Comparison of ENCODE assay signal across 27 mouse cellular contexts in genomic region chr8:101564447-101564846, GRCm38 (mm10).
A peak's percentile ranks its signal among the peaks of the same experiment; 100 is the strongest.
DNase-seq lines count a peak whose midpoint lies in the region; ATAC-seq and TF ChIP-seq lines count a peak whose summit lies in the region.
"Had no signal": no experiment of that assay in that cellular context is flagged by ENCODE, and none has a peak within 500 bp of the region (broad histone marks: within the 10 kb centered on the region; RNA-seq: fewer than 3 reads in every experiment).

No protein-coding gene starts in this region.

- H3K36me3 ChIP-seq in limb, embryonic 11.5 days (ENCODE audit: control insufficient read depth, insufficient read depth, low read length) = no peaks in the 10 kb centered on the region
- no peaks in the 10 kb centered on the region for H3K36me3 ChIP-seq in limb, embryonic 10.5 days
- no peaks in the 10 kb centered on the region for H3K36me3 ChIP-seq in midbrain, embryonic 13.5 days
- H3K36me3 ChIP-seq in intestine, embryonic 16.5 days (ENCODE audit: control insufficient read depth, insufficient read depth, low read length) = no peaks in the 10 kb centered on the region
- H3K36me3 ChIP-seq: forebrain, embryonic 10.5 days; G1E; heart, embryonic 10.5 days; heart, embryonic 13.5 days had no signal

- WGBS in cerebellum, adult 2 months = 9% methylated on average over 5 of the region's 5 CpGs
- WGBS in limb, embryonic 11.5 days = 67% methylated on average over 5 of the region's 5 CpGs
- 87% methylated on average over 5 of the region's 5 CpGs for WGBS in limb, embryonic 10.5 days
- 96% methylated on average over 5 of the region's 5 CpGs for WGBS in midbrain, embryonic 13.5 days
- 94% methylated on average over 5 of the region's 5 CpGs for WGBS in intestine, embryonic 16.5 days

- peak; percentile 20 to 72 for DNase-seq in cerebellum, adult 2 months
- DNase-seq in cerebellum, adult 11-12 months = no peak
- no peak for DNase-seq in limb, embryonic 11.5 days (ENCODE audit: low spot score)
- DNase-seq in limb, embryonic 10.5 days (ENCODE audit: low spot score) = no peak
- peak; percentile 12 to 52 for DNase-seq in cerebellum, postnatal 14 days
- DNase-seq: adrenal gland, adult 2 months; adrenal gland, postnatal 14 days; B cell, adult 2 months; gastrocnemius, postnatal 10 days; gastrocnemius, postnatal 36 days; heart, adult 2 months; heart, postnatal 14 days; heart, postnatal 4 days; kidney, adult 2 months had no signal

- H3K4me1 ChIP-seq in cerebellum, adult 2 months (ENCODE audit: control insufficient read depth, insufficient read depth, low read length) = peaks cover 5% of the 10 kb centered on the region; the same call in 1 of the 2 replicates
- H3K4me1 ChIP-seq in limb, embryonic 11.5 days (ENCODE audit: control insufficient read depth, insufficient read depth, low read length) = peaks cover 3% of the 10 kb centered on the region
- peaks cover 7% of the 10 kb centered on the region for H3K4me1 ChIP-seq in limb, embryonic 10.5 days
- no peaks in the 10 kb centered on the region for H3K4me1 ChIP-seq in midbrain, embryonic 13.5 days (replicated peaks)
- no peaks in the 10 kb centered on the region for H3K4me1 ChIP-seq in intestine, embryonic 16.5 days (ENCODE audit: control insufficient read depth, insufficient read depth, low read length)
- H3K4me1 ChIP-seq: forebrain, embryonic 10.5 days; forebrain, embryonic 13.5 days; heart, embryonic 10.5 days; heart, embryonic 13.5 days had no signal

- H3K27ac ChIP-seq in cerebellum, adult 2 months (ENCODE audit: insufficient read depth, low read length) = no peak overlapping the region
- no peak overlapping the region for H3K27ac ChIP-seq in limb, embryonic 11.5 days (replicated peaks; ENCODE audit: low read depth, low read length)
- H3K27ac ChIP-seq in limb, embryonic 10.5 days = no peak overlapping the region
- H3K27ac ChIP-seq in midbrain, embryonic 13.5 days = no peak overlapping the region
- no peak overlapping the region for H3K27ac ChIP-seq in intestine, embryonic 16.5 days (ENCODE audit: low read length)
- H3K27ac ChIP-seq: forebrain, embryonic 10.5 days; forebrain, embryonic 13.5 days; heart, adult 2 months; heart, embryonic 10.5 days; heart, embryonic 13.5 days; hindbrain, embryonic 14.5 days; hindbrain, postnatal 0 days had no signal

- H3K4me3 ChIP-seq in cerebellum, adult 2 months (replicated peaks; ENCODE audit: insufficient read depth, low read depth, low read length) = no peak overlapping the region
- no peak overlapping the region for H3K4me3 ChIP-seq in limb, embryonic 11.5 days (ENCODE audit: low read depth, low read length)
- H3K4me3 ChIP-seq in limb, embryonic 10.5 days = no peak overlapping the region
- H3K4me3 ChIP-seq in midbrain, embryonic 13.5 days (replicated peaks) = no peak overlapping the region
- no peak overlapping the region for H3K4me3 ChIP-seq in intestine, embryonic 16.5 days (ENCODE audit: low read length)
- H3K4me3 ChIP-seq: forebrain, embryonic 10.5 days; forebrain, embryonic 13.5 days; heart, adult 2 months; heart, embryonic 10.5 days; heart, embryonic 13.5 days had no signal

- 0 out of 2 replicates have a peak, but pooled peaks have one; percentile 40 for ATAC-seq in limb, embryonic 11.5 days (ENCODE audit: insufficient number of reproducible peaks, low FRiP score, low TSS enrichment, low read depth)
- ATAC-seq in midbrain, embryonic 13.5 days = no peak
- no peak for ATAC-seq in intestine, embryonic 16.5 days
- ATAC-seq: forebrain, embryonic 13.5 days; forebrain, embryonic 16.5 days; hindbrain, postnatal 0 days; inflammation-experienced regulatory T-cells, adult 6 months; intestine, postnatal 0 days had no signal

- H3K9ac ChIP-seq in limb, embryonic 11.5 days (ENCODE audit: low read length) = no peak overlapping the region
- H3K9ac ChIP-seq in midbrain, embryonic 13.5 days (replicated peaks) = no peak overlapping the region
- H3K9ac ChIP-seq in intestine, embryonic 16.5 days (ENCODE audit: low read depth, low read length) = no peak overlapping the region
- H3K9ac ChIP-seq: forebrain, embryonic 13.5 days; heart, embryonic 13.5 days; hindbrain, embryonic 14.5 days had no signal

- H3K4me2 ChIP-seq in limb, embryonic 11.5 days (ENCODE audit: low read depth, severe bottlenecking) = no peak overlapping the region
- H3K4me2 ChIP-seq in midbrain, embryonic 13.5 days (replicated peaks) = no peak overlapping the region
- H3K4me2 ChIP-seq in intestine, embryonic 16.5 days (ENCODE audit: low read depth, low read length) = no peak overlapping the region
- H3K4me2 ChIP-seq: forebrain, embryonic 13.5 days; heart, embryonic 13.5 days; hindbrain, embryonic 14.5 days had no signal

- H3K9me3 ChIP-seq in limb, embryonic 11.5 days (ENCODE audit: control insufficient read depth, low read length) = no peaks in the 10 kb centered on the region
- H3K9me3 ChIP-seq in limb, embryonic 10.5 days (replicated peaks) = no peaks in the 10 kb centered on the region
- H3K9me3 ChIP-seq in midbrain, embryonic 13.5 days = no peaks in the 10 kb centered on the region
- no peaks in the 10 kb centered on the region for H3K9me3 ChIP-seq in intestine, embryonic 16.5 days (ENCODE audit: control insufficient read depth, low read length)
- H3K9me3 ChIP-seq: forebrain, embryonic 10.5 days; forebrain, embryonic 13.5 days; G1E; heart, embryonic 10.5 days; heart, embryonic 13.5 days had no signal

- no peak for TF ChIP-seq CTCF in cerebellum, adult 2 months (IDR thresholded peaks at IDR 0.05; ENCODE audit: borderline replicate concordance, insufficient read depth, low read depth, low read length)

- TF ChIP-seq POLR2A in cerebellum, adult 2 months (IDR thresholded peaks at IDR 0.05; ENCODE audit: borderline replicate concordance, insufficient read depth, low read length) = no peak

- H3K27me3 ChIP-seq in cerebellum, adult 2 months (ENCODE audit: control insufficient read depth, insufficient read depth, low read length) = no peaks in the 10 kb centered on the region
- no peaks in the 10 kb centered on the region for H3K27me3 ChIP-seq in limb, embryonic 11.5 days (ENCODE audit: control insufficient read depth, insufficient read depth, low read length)
- H3K27me3 ChIP-seq in limb, embryonic 10.5 days (ENCODE audit: low read depth, poor library complexity, severe bottlenecking) = no peaks in the 10 kb centered on the region
- H3K27me3 ChIP-seq in midbrain, embryonic 13.5 days = no peaks in the 10 kb centered on the region
- no peaks in the 10 kb centered on the region for H3K27me3 ChIP-seq in intestine, embryonic 16.5 days (replicated peaks; ENCODE audit: control insufficient read depth, insufficient read depth, low read length)
- H3K27me3 ChIP-seq: CH12.LX; forebrain, embryonic 13.5 days; heart, embryonic 13.5 days had no signal

Comparison
In these comparisons a context has a peak if more than half of its experiments do, and no peak if none do; other contexts are left out.
1. DNase-seq: peak in cerebellum, adult 2 months (2 of 2) and cerebellum, postnatal 14 days (2 of 2); none in cerebellum, adult 11-12 months (single experiment), limb, embryonic 11.5 days (single experiment) and limb, embryonic 10.5 days (single experiment).